Comparison of ENCODE assay signal across 24 mouse cellular contexts in the genomic region with DNA sequence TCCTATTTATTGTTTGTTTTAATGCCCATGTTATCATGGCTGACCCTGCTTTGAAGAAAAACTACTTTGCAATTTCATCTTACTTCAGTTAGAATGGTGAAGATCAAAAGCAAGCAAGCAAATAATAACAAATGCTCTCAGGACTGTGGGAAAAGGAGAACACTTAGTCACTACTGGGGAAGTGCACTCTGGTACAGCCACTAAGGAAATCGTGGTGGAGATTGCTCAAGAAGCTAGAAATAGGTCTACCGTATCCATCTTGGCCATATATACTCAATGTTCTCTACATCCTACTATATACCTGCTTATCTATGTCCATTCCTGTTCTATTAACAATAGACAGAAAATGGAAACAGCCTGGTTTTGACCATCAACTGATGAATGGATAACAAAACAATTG.
"Had no signal": no experiment of that assay in that cellular context is flagged by ENCODE, and none has a peak within 500 bp of the region (broad histone marks: within the 10 kb centered on the region; RNA-seq: fewer than 3 reads in every experiment).

No protein-coding gene starts in this region.

- DNase-seq: gastrocnemius, adult 2 months; gastrocnemius, postnatal 10 days; gastrocnemius, postnatal 25 days; heart, adult 2 months; heart, postnatal 14 days; heart, postnatal 36 days; kidney, adult 18-20 months; kidney, adult 8-10 months; kidney, postnatal 10 days; kidney, postnatal 25 days; kidney, postnatal 4 days; liver had no signal

- H3K27ac ChIP-seq: gastrocnemius, adult 2 months; heart, adult 2 months; heart, embryonic 13.5 days; heart, embryonic 15.5 days; hindbrain, embryonic 13.5 days; hindbrain, embryonic 15.5 days; hindbrain, postnatal 0 days; layer of hippocampus, adult 2 months; left cerebral cortex, adult 2 months; limb, embryonic 10.5 days; limb, embryonic 12.5 days had no signal

- H3K9ac ChIP-seq: heart, embryonic 13.5 days; heart, embryonic 15.5 days; hindbrain, embryonic 13.5 days; hindbrain, embryonic 15.5 days; limb, embryonic 12.5 days had no signal

- H3K9me3 ChIP-seq: heart, embryonic 13.5 days; heart, embryonic 15.5 days; hindbrain, embryonic 13.5 days; hindbrain, embryonic 15.5 days; limb, embryonic 10.5 days; limb, embryonic 12.5 days had no signal

- H3K27me3 ChIP-seq: heart, embryonic 13.5 days; heart, embryonic 15.5 days; hindbrain, embryonic 13.5 days; hindbrain, embryonic 15.5 days; limb, embryonic 12.5 days had no signal

- H3K4me2 ChIP-seq: heart, embryonic 11.5 days; heart, embryonic 13.5 days; heart, embryonic 15.5 days; hindbrain, embryonic 13.5 days; hindbrain, embryonic 15.5 days; limb, embryonic 12.5 days; liver, embryonic 11.5 days had no signal

- H3K4me1 ChIP-seq: heart, embryonic 15.5 days; hindbrain, embryonic 13.5 days; hindbrain, embryonic 15.5 days had no signal

- H3K36me3 ChIP-seq: heart, embryonic 13.5 days; heart, embryonic 15.5 days; hindbrain, embryonic 13.5 days; hindbrain, embryonic 15.5 days; limb, embryonic 10.5 days; limb, embryonic 12.5 days had no signal

- H3K4me3 ChIP-seq: gastrocnemius, adult 2 months; heart, adult 2 months; heart, embryonic 13.5 days; heart, embryonic 15.5 days; hindbrain, embryonic 13.5 days; hindbrain, embryonic 15.5 days; layer of hippocampus, adult 2 months; left cerebral cortex, adult 2 months; limb, embryonic 10.5 days; limb, embryonic 12.5 days had no signal

- ATAC-seq: hindbrain, postnatal 0 days; intestine, postnatal 0 days had no signal
